Mouse (Mus musculus) urinary bladder, postnatal 36 days (tissue): ENCODE data around the gene Tpcn2.

ENCODE experiments used
- DNase-seq, 2 experiments: peaks; one replicate each; pipeline ENCODE4 v3.0.0; 2022; ENCODE audit warnings: low spot score in 2 of 2, mixed read lengths in 1 of 2

The Tpcn2 gene

GRCm38 (mm10) chr7:145155666-145156065 is 128.1 kb downstream of the Tpcn2 start:
- no peak for DNase-seq

- DNase-seq, result no peak
These were observed 129.7 kb downstream of the Tpcn2 start for GRCm38 (mm10) chr7:145154066-145154465.

GRCm38 (mm10) chr7:145151845-145152244 is 132.0 kb downstream of the Tpcn2 start:
- no peak for DNase-seq

- no peak for DNase-seq
These were observed 134.9 kb downstream of the Tpcn2 start for GRCm38 (mm10) chr7:145148902-145149301.

- no peak for DNase-seq
These were observed 135.7 kb downstream of the Tpcn2 start for GRCm38 (mm10) chr7:145147973-145148698.

GRCm38 (mm10) chr7:145146252-145146930 is 137.4 kb downstream of the Tpcn2 start:
- DNase-seq, result no peak

- DNase-seq, result no peak
These were observed 140.2 kb downstream of the Tpcn2 start for GRCm38 (mm10) chr7:145143502-145144070.

- DNase-seq, result no peak
These were observed 143.2 kb downstream of the Tpcn2 start for GRCm38 (mm10) chr7:145140656-145141055.

GRCm38 (mm10) chr7:145139576-145139975 is 144.2 kb downstream of the Tpcn2 start:
- no peak for DNase-seq

GRCm38 (mm10) chr7:145139100-145139499 is 144.7 kb downstream of the Tpcn2 start:
- no peak for DNase-seq

- no peak for DNase-seq
These were observed 145.9 kb downstream of the Tpcn2 start for GRCm38 (mm10) chr7:145137871-145138270.

GRCm38 (mm10) chr7:145136831-145137230 is 147.0 kb downstream of the Tpcn2 start:
- DNase-seq, result no peak
